Mouse (Mus musculus) forebrain, embryonic 16.5 days (tissue): ENCODE measurements at regions not wholly inside any gene's neighbourhood (a gene's known extent, or its start where the extent isn't known, plus 50 kb on each side); places are given as distances from the start of the nearest gene placed in this dataset.

Source experiments
- ATAC-seq: fragments of 200-750 bp; cut with Nextera tagmentation; 2 replicates; pipeline ENCODE4 v1.8.0; 2017; ENCODE audit warnings: mild to moderate bottlenecking, moderate library complexity
- H3K27ac ChIP-seq: fragments of 300-500 bp; sonication (generic); 2 replicates; pipeline ENCODE4 v1.5.1; 2014; ENCODE audit warnings: low read length, control low read depth
- H3K27me3 ChIP-seq: fragments of 300-500 bp; sonication (generic); replicated peaks from 2 replicates; pipeline ENCODE4 v1.6.1; 2014; ENCODE audit warnings: low read length; ENCODE audit not compliant: control insufficient read depth, insufficient read depth
- H3K36me3 ChIP-seq: fragments of 300-500 bp; sonication (generic); 2 replicates; pipeline ENCODE4 v1.6.1; 2014; ENCODE audit not compliant: control insufficient read depth, insufficient read depth
- H3K4me1 ChIP-seq: fragments of 300-500 bp; sonication (generic); replicated peaks from 2 replicates; pipeline ENCODE4 v1.6.1; 2014; ENCODE audit warnings: low read length; ENCODE audit not compliant: control insufficient read depth, insufficient read depth
- H3K4me2 ChIP-seq: fragments of 300-500 bp; sonication (generic); 2 replicates; pipeline ENCODE4 v1.6.1; 2014; ENCODE audit warnings: mild to moderate bottlenecking, low read length, control low read depth
- H3K4me3 ChIP-seq: fragments of 300-500 bp; sonication (generic); replicated peaks from 2 replicates; pipeline ENCODE4 v1.5.1; 2014; ENCODE audit warnings: mild to moderate bottlenecking, low read length, control low read depth
- H3K9ac ChIP-seq: fragments of 300-500 bp; sonication (generic); replicated peaks from 2 replicates; pipeline ENCODE4 v1.6.1; 2014; ENCODE audit warnings: low read depth, low read length, control low read depth
- H3K9me3 ChIP-seq: fragments of 300-500 bp; sonication (generic); 2 replicates; pipeline ENCODE4 v1.6.1; 2016; ENCODE audit warnings: low read length; ENCODE audit not compliant: control insufficient read depth
- WGBS: fragments of 180-500 bp; shearing (Covaris S2); extraction: QIAGEN DNeasy Blood & Tissue Kit; methylation state at CpG from one replicate; pipeline ENCODE4 v1.1.7; 2014; 5-methylcytosine and 5-hydroxymethylcytosine counted together

- Histone ChIP-seq H3K27ac (no peak overlapping the region), H3K4me3 (no peak overlapping the region), H3K9ac (no peak overlapping the region), H3K36me3 (no peaks in the 10 kb centered on the region), H3K4me1 (no peaks in the 10 kb centered on the region), H3K4me2 (no peak overlapping the region), H3K27me3 (no peaks in the 10 kb centered on the region), H3K9me3 (no peaks in the 10 kb centered on the region)
- WGBS: 78% methylated on average over 15 of the region's 15 CpGs
- no peak for ATAC-seq
Measured at GRCm38 (mm10) chr2:122863343-122863970, 98.4 kb downstream of the Sqor start.

GRCm38 (mm10) chr2:122863971-122864348 lies 98.9 kb downstream of the Sqor start:
- Histone ChIP-seq H3K9ac (no peak overlapping the region), H3K4me2 (no peak overlapping the region), H3K27ac (no peak overlapping the region), H3K9me3 (no peaks in the 10 kb centered on the region), H3K36me3 (no peaks in the 10 kb centered on the region), H3K27me3 (no peaks in the 10 kb centered on the region), H3K4me3 (no peak overlapping the region), H3K4me1 (no peaks in the 10 kb centered on the region)
- no peak for ATAC-seq
- WGBS: 84% methylated on average over 1 of the region's 1 CpGs

GRCm38 (mm10) chr2:122887111-122887510 lies 122.1 kb downstream of the Sqor start:
- no peak overlapping the region for H3K4me3 ChIP-seq
- no peak overlapping the region for H3K4me2 ChIP-seq
- no peaks in the 10 kb centered on the region for H3K36me3 ChIP-seq
- no peak for ATAC-seq
- H3K9ac ChIP-seq: no peak overlapping the region
- H3K27me3 ChIP-seq: no peaks in the 10 kb centered on the region
- no peaks in the 10 kb centered on the region for H3K4me1 ChIP-seq
- peaks cover 16% of the 10 kb centered on the region for H3K9me3 ChIP-seq
- no peak overlapping the region for H3K27ac ChIP-seq

GRCm38 (mm10) chr2:122887526-122887925 lies 122.5 kb downstream of the Sqor start:
- Histone ChIP-seq H3K4me2 (no peak overlapping the region), H3K36me3 (no peaks in the 10 kb centered on the region), H3K4me3 (no peak overlapping the region), H3K27me3 (no peaks in the 10 kb centered on the region), H3K4me1 (no peaks in the 10 kb centered on the region), H3K27ac (no peak overlapping the region), H3K9me3 (peaks cover 16% of the 10 kb centered on the region), H3K9ac (no peak overlapping the region)
- no peak for ATAC-seq

- Histone ChIP-seq H3K36me3 (no peaks in the 10 kb centered on the region), H3K27ac (no peak overlapping the region), H3K9me3 (no peaks in the 10 kb centered on the region), H3K4me3 (no peak overlapping the region), H3K9ac (no peak overlapping the region), H3K4me2 (no peak overlapping the region), H3K27me3 (no peaks in the 10 kb centered on the region), H3K4me1 (no peaks in the 10 kb centered on the region; the same call in 1 of the 2 replicates)
- ATAC-seq: peak; percentile 15; the same call in 1 of the 2 replicates
- WGBS: 5% methylated on average over 11 of the region's 11 CpGs
Measured at GRCm38 (mm10) chr2:122905129-122906072, 140.4 kb downstream of the Sqor start.

GRCm38 (mm10) chr2:122916772-122917171 lies 151.7 kb downstream of the Sqor start:
- Histone ChIP-seq H3K4me2 (no peak overlapping the region), H3K27ac (no peak overlapping the region), H3K9ac (no peak overlapping the region), H3K4me3 (no peak overlapping the region), H3K4me1 (no peaks in the 10 kb centered on the region), H3K27me3 (no peaks in the 10 kb centered on the region), H3K36me3 (no peaks in the 10 kb centered on the region), H3K9me3 (no peaks in the 10 kb centered on the region)
- WGBS: 88% methylated on average over 1 of the region's 1 CpGs
- 0 out of 2 replicates have a peak, but pooled peaks have one; percentile 49 for ATAC-seq

- Histone ChIP-seq H3K27me3 (no peaks in the 10 kb centered on the region), H3K9ac (no peak overlapping the region), H3K36me3 (no peaks in the 10 kb centered on the region), H3K27ac (no peak overlapping the region), H3K4me3 (no peak overlapping the region), H3K9me3 (no peaks in the 10 kb centered on the region), H3K4me2 (no peak overlapping the region), H3K4me1 (no peaks in the 10 kb centered on the region)
- no peak for ATAC-seq
- WGBS: 39% methylated on average over 4 of the region's 4 CpGs
Measured at GRCm38 (mm10) chr2:122937922-122938321, 172.9 kb downstream of the Sqor start.

- Histone ChIP-seq H3K9ac (no peak overlapping the region), H3K4me2 (no peak overlapping the region), H3K9me3 (no peaks in the 10 kb centered on the region), H3K27me3 (no peaks in the 10 kb centered on the region), H3K4me3 (no peak overlapping the region), H3K27ac (no peak overlapping the region), H3K4me1 (no peaks in the 10 kb centered on the region), H3K36me3 (no peaks in the 10 kb centered on the region)
- peak; percentile 40; the same call in 1 of the 2 replicates for ATAC-seq
- 41% methylated on average over 2 of the region's 2 CpGs for WGBS
Measured at GRCm38 (mm10) chr2:122944841-122945240, 179.8 kb downstream of the Sqor start.

GRCm38 (mm10) chr2:122945891-122946290 lies 180.9 kb downstream of the Sqor start:
- no peaks in the 10 kb centered on the region for H3K36me3 ChIP-seq

More at GRCm38 (mm10) chr2:122945891-122946290, 180.9 kb downstream of the Sqor start:
- Histone ChIP-seq H3K27ac (no peak overlapping the region), H3K4me3 (no peak overlapping the region), H3K9me3 (no peaks in the 10 kb centered on the region), H3K4me2 (no peak overlapping the region), H3K4me1 (no peaks in the 10 kb centered on the region), H3K27me3 (no peaks in the 10 kb centered on the region), H3K9ac (no peak overlapping the region)
- WGBS: 87% methylated on average over 3 of the region's 3 CpGs
- no peak for ATAC-seq
